In genomic region chr5:137733638-137734288, GRCm38 (mm10) we compare ENCODE assay signal across 12 mouse cellular contexts. TPM values are rescaled to one million over a fixed set of nuclear protein-coding genes. Genes with fewer than 3 reads are reported as not detected.
A peak's percentile ranks its signal among the peaks of the same experiment; 100 is the strongest.
DNase-seq lines count a peak whose midpoint lies in the region; ATAC-seq and TF ChIP-seq lines count a peak whose summit lies in the region.
"Had no signal": no experiment of that assay in that cellular context is flagged by ENCODE, and none has a peak within 500 bp of the region (broad histone marks: within the 10 kb centered on the region; RNA-seq: fewer than 3 reads in every experiment).

No protein-coding gene starts in this region.

- peak overlapping the region; percentile 48 for H3K4me3 ChIP-seq in layer of hippocampus, adult 2 months
- peak overlapping the region; percentile 23 for H3K4me3 ChIP-seq in forebrain, embryonic 12.5 days (replicated peaks)
- H3K4me3 ChIP-seq in limb, embryonic 10.5 days: peak overlapping the region; percentile 2; the same call in 1 of the 2 replicates
- peak overlapping the region; percentile 18; the same call in 1 of the 2 replicates for H3K4me3 ChIP-seq in neural tube, embryonic 12.5 days
- no peak overlapping the region for H3K4me3 ChIP-seq in heart, embryonic 12.5 days
- H3K4me3 ChIP-seq: liver, embryonic 12.5 days had no signal

- 23% methylated on average over 12 of the region's 12 CpGs for WGBS in forebrain, embryonic 12.5 days
- 87% methylated on average over 12 of the region's 12 CpGs for WGBS in limb, embryonic 10.5 days
- WGBS in neural tube, embryonic 12.5 days: 47% methylated on average over 12 of the region's 12 CpGs
- 90% methylated on average over 12 of the region's 12 CpGs for WGBS in heart, embryonic 12.5 days

- peak overlapping the region; percentile 95 for H3K27ac ChIP-seq in layer of hippocampus, adult 2 months
- peak overlapping the region; percentile 99 for H3K27ac ChIP-seq in forebrain, embryonic 12.5 days
- peak overlapping the region; percentile 78; the same call in 1 of the 2 replicates for H3K27ac ChIP-seq in limb, embryonic 10.5 days
- peak overlapping the region; percentile 97 for H3K27ac ChIP-seq in neural tube, embryonic 12.5 days
- no peak overlapping the region for H3K27ac ChIP-seq in heart, embryonic 12.5 days (ENCODE audit: poor library complexity, severe bottlenecking)
- H3K27ac ChIP-seq: liver, embryonic 12.5 days had no signal

- H3K27me3 ChIP-seq in forebrain, embryonic 12.5 days: no peaks in the 10 kb centered on the region
- H3K27me3 ChIP-seq in limb, embryonic 10.5 days (ENCODE audit: low read depth, poor library complexity, severe bottlenecking): peaks cover 3% of the 10 kb centered on the region; the same call in 1 of the 2 replicates
- no peaks in the 10 kb centered on the region for H3K27me3 ChIP-seq in neural tube, embryonic 12.5 days (replicated peaks)
- H3K27me3 ChIP-seq in heart, embryonic 12.5 days (replicated peaks): peaks cover 15% of the 10 kb centered on the region; the same call in 1 of the 2 replicates

- H3K9ac ChIP-seq in forebrain, embryonic 12.5 days: peak overlapping the region; percentile 56
- H3K9ac ChIP-seq in neural tube, embryonic 12.5 days: peak overlapping the region; percentile 44
- H3K9ac ChIP-seq in heart, embryonic 12.5 days: no peak overlapping the region
- H3K9ac ChIP-seq: liver, embryonic 12.5 days had no signal

- TF ChIP-seq CTCF in layer of hippocampus, adult 2 months (conservative IDR thresholded peaks at IDR 0.05): no peak

- H3K36me3 ChIP-seq in forebrain, embryonic 12.5 days (replicated peaks): peaks cover 68% of the 10 kb centered on the region
- peaks cover 54% of the 10 kb centered on the region for H3K36me3 ChIP-seq in limb, embryonic 10.5 days
- H3K36me3 ChIP-seq in neural tube, embryonic 12.5 days: peaks cover 65% of the 10 kb centered on the region
- H3K36me3 ChIP-seq in heart, embryonic 12.5 days: peaks cover 41% of the 10 kb centered on the region

- no peaks in the 10 kb centered on the region for H3K9me3 ChIP-seq in forebrain, embryonic 12.5 days
- no peaks in the 10 kb centered on the region for H3K9me3 ChIP-seq in limb, embryonic 10.5 days (replicated peaks)
- no peaks in the 10 kb centered on the region for H3K9me3 ChIP-seq in neural tube, embryonic 12.5 days
- H3K9me3 ChIP-seq in heart, embryonic 12.5 days (replicated peaks): no peaks in the 10 kb centered on the region
- H3K9me3 ChIP-seq: liver, embryonic 12.5 days had no signal

- H3K4me1 ChIP-seq in forebrain, embryonic 12.5 days: peaks cover 59% of the 10 kb centered on the region
- H3K4me1 ChIP-seq in limb, embryonic 10.5 days: peaks cover 39% of the 10 kb centered on the region
- H3K4me1 ChIP-seq in neural tube, embryonic 12.5 days: peaks cover 44% of the 10 kb centered on the region
- peaks cover 13% of the 10 kb centered on the region for H3K4me1 ChIP-seq in heart, embryonic 12.5 days (replicated peaks)

- ATAC-seq in forebrain, embryonic 12.5 days (ENCODE audit: low FRiP score): peak; percentile 69
- peak; percentile 77 for ATAC-seq in neural tube, embryonic 12.5 days (ENCODE audit: low FRiP score, low read depth)
- ATAC-seq in heart, embryonic 12.5 days (ENCODE audit: insufficient number of reproducible peaks, low FRiP score): no peak
- ATAC-seq: intestine, postnatal 0 days; liver, embryonic 12.5 days had no signal

- peak overlapping the region; percentile 55 for H3K4me2 ChIP-seq in forebrain, embryonic 12.5 days
- H3K4me2 ChIP-seq in neural tube, embryonic 12.5 days (replicated peaks): peak overlapping the region; percentile 54
- no peak overlapping the region for H3K4me2 ChIP-seq in heart, embryonic 12.5 days
- H3K4me2 ChIP-seq: liver, embryonic 12.5 days had no signal

- no peak for DNase-seq in layer of hippocampus, adult 2 months (ENCODE audit: low spot score in 2 of 2)
- no peak for DNase-seq in layer of hippocampus, adult 9-10 months (ENCODE audit: low spot score)
- no peak for DNase-seq in limb, embryonic 10.5 days (ENCODE audit: low spot score)
- DNase-seq in cerebellum, postnatal 14 days: no peak
- DNase-seq in cerebellum, adult 8-10 months: no peak
- DNase-seq: heart, adult 18-20 months; lung, postnatal 4 days had no signal

RNA-seq across cellular contexts. Expression of gene Nyap1, which starts 7.6 kb away (rescaled TPM):
- total RNA-seq in layer of hippocampus, adult 2 months (2021): 10 to 100 TPM; 70.4 to 72.5 TPM
- polyA plus RNA-seq in forebrain, embryonic 12.5 days (2016; fragmentation: Nextera tagmentation; extraction: Ambion mirVana): 19.5 and 22.6 TPM in 2 replicates
- 1.1 and 2.5 TPM in 2 replicates for polyA plus RNA-seq in limb, embryonic 10.5 days (2016; fragmentation: Nextera tagmentation; extraction: Ambion mirVana)
- polyA plus RNA-seq in neural tube, embryonic 12.5 days (2016; fragmentation: Nextera tagmentation; extraction: Ambion mirVana): 16.4 and 21.8 TPM in 2 replicates
- 1.2 and 1.7 TPM in 2 replicates for polyA plus RNA-seq in heart, embryonic 12.5 days (2016; fragmentation: Nextera tagmentation; extraction: Ambion mirVana)

RNA-seq across cellular contexts. Expression of gene Tsc22d4, which starts 11.8 kb away (rescaled TPM):
- 100 to 1,000 TPM; 160 to 174 TPM for total RNA-seq in layer of hippocampus, adult 2 months (2021)
- 68.6 and 73.2 TPM in 2 replicates for polyA plus RNA-seq in forebrain, embryonic 12.5 days (2016; fragmentation: Nextera tagmentation; extraction: Ambion mirVana)
- 78.1 and 99.5 TPM in 2 replicates for polyA plus RNA-seq in limb, embryonic 10.5 days (2016; fragmentation: Nextera tagmentation; extraction: Ambion mirVana)
- polyA plus RNA-seq in neural tube, embryonic 12.5 days (2016; fragmentation: Nextera tagmentation; extraction: Ambion mirVana): 68.4 and 68.7 TPM in 2 replicates
- polyA plus RNA-seq in heart, embryonic 12.5 days (2016; fragmentation: Nextera tagmentation; extraction: Ambion mirVana): 144 and 154 TPM in 2 replicates

RNA-seq across cellular contexts. Expression of gene Ppp1r35, which starts 44.9 kb away (rescaled TPM):
- total RNA-seq in layer of hippocampus, adult 2 months (2021): 10 to 100 TPM; 19.8 to 25.4 TPM
- polyA plus RNA-seq in forebrain, embryonic 12.5 days (2016; fragmentation: Nextera tagmentation; extraction: Ambion mirVana): 55.7 and 60.1 TPM in 2 replicates
- 47.0 and 49.5 TPM in 2 replicates for polyA plus RNA-seq in limb, embryonic 10.5 days (2016; fragmentation: Nextera tagmentation; extraction: Ambion mirVana)
- 61.5 TPM in 2 replicates for polyA plus RNA-seq in neural tube, embryonic 12.5 days (2016; fragmentation: Nextera tagmentation; extraction: Ambion mirVana)
- 28.0 and 31.8 TPM in 2 replicates for polyA plus RNA-seq in heart, embryonic 12.5 days (2016; fragmentation: Nextera tagmentation; extraction: Ambion mirVana)

RNA-seq across cellular contexts. Expression of gene Agfg2, which starts 49.2 kb away (rescaled TPM):
- total RNA-seq in layer of hippocampus, adult 2 months (2021): 10 to 100 TPM; 64.1 to 67.3 TPM
- polyA plus RNA-seq in forebrain, embryonic 12.5 days (2016; fragmentation: Nextera tagmentation; extraction: Ambion mirVana): 28.2 and 31.1 TPM in 2 replicates
- polyA plus RNA-seq in limb, embryonic 10.5 days (2016; fragmentation: Nextera tagmentation; extraction: Ambion mirVana): 18.6 and 22.9 TPM in 2 replicates
- 20.8 and 22.2 TPM in 2 replicates for polyA plus RNA-seq in neural tube, embryonic 12.5 days (2016; fragmentation: Nextera tagmentation; extraction: Ambion mirVana)
- polyA plus RNA-seq in heart, embryonic 12.5 days (2016; fragmentation: Nextera tagmentation; extraction: Ambion mirVana): 25.6 and 29.3 TPM in 2 replicates

RNA-seq across cellular contexts. Expression of gene Mepce, which starts 53.7 kb away (rescaled TPM):
- 10 to 100 TPM; 43.6 to 49.2 TPM for total RNA-seq in layer of hippocampus, adult 2 months (2021)
- polyA plus RNA-seq in forebrain, embryonic 12.5 days (2016; fragmentation: Nextera tagmentation; extraction: Ambion mirVana): 13.4 and 15.4 TPM in 2 replicates
- polyA plus RNA-seq in limb, embryonic 10.5 days (2016; fragmentation: Nextera tagmentation; extraction: Ambion mirVana): 11.3 and 11.8 TPM in 2 replicates
- polyA plus RNA-seq in neural tube, embryonic 12.5 days (2016; fragmentation: Nextera tagmentation; extraction: Ambion mirVana): 11.3 and 15.4 TPM in 2 replicates
- 8.8 and 11.0 TPM in 2 replicates for polyA plus RNA-seq in heart, embryonic 12.5 days (2016; fragmentation: Nextera tagmentation; extraction: Ambion mirVana)
